Comparison of ENCODE assay signal across 8 mouse cellular contexts in genomic region chr12:109437559-109438350, GRCm38 (mm10). TPM values are rescaled to one million over a fixed set of nuclear protein-coding genes. Genes with fewer than 3 reads are reported as not detected.
DNase-seq lines count a peak whose midpoint lies in the region; ATAC-seq lines count a peak whose summit lies in the region.

No protein-coding gene starts in this region.

- peak; percentile 69 for ATAC-seq in common myeloid progenitor, adult 5-6 weeks (replicated peaks; ENCODE audit: low read depth, poor library complexity, severe bottlenecking)
- peak; percentile 89 for ATAC-seq in inflammation-experienced regulatory T-cells, adult 6 months
- ATAC-seq in limb, embryonic 11.5 days (ENCODE audit: insufficient number of reproducible peaks, low FRiP score, low TSS enrichment, low read depth), result peak; percentile 44; the same call in 1 of the 2 replicates
- ATAC-seq in midbrain, embryonic 12.5 days (ENCODE audit: low FRiP score, low read depth), result peak; percentile 45; the same call in 1 of the 2 replicates
- no peak for ATAC-seq in erythroid progenitor cell, adult 5-6 weeks (replicated peaks; ENCODE audit: low FRiP score, poor library complexity, severe bottlenecking)

- DNase-seq in adrenal gland, adult (ENCODE audit: inconsistent age in 2 of 2, low spot score in 1 of 2), result peak; percentile 89 to 96
- peak; percentile 73 for DNase-seq in gastrocnemius, postnatal 25 days
- peak; percentile 93 for DNase-seq in limb, embryonic 11.5 days (ENCODE audit: low spot score)
- DNase-seq in spleen, adult 12 weeks (ENCODE audit: low spot score), result peak; percentile 68

- no peaks in the 10 kb centered on the region for H3K27me3 ChIP-seq in limb, embryonic 11.5 days (ENCODE audit: control insufficient read depth, insufficient read depth, low read length)
- H3K27me3 ChIP-seq in midbrain, embryonic 12.5 days, result peaks cover 81% of the 10 kb centered on the region

- H3K27ac ChIP-seq in limb, embryonic 11.5 days (replicated peaks; ENCODE audit: low read depth, low read length), result no peak overlapping the region
- no peak overlapping the region for H3K27ac ChIP-seq in midbrain, embryonic 12.5 days (replicated peaks)

- 0 out of 2 replicates have a peak overlapping the region, but pooled peaks have one; percentile 3 for H3K4me3 ChIP-seq in limb, embryonic 11.5 days (ENCODE audit: low read depth, low read length)
- H3K4me3 ChIP-seq in midbrain, embryonic 12.5 days, result no peak overlapping the region

- peak overlapping the region; percentile 34; the same call in 1 of the 2 replicates for H3K9ac ChIP-seq in limb, embryonic 11.5 days (ENCODE audit: low read length)
- no peak overlapping the region for H3K9ac ChIP-seq in midbrain, embryonic 12.5 days (replicated peaks)

- no peaks in the 10 kb centered on the region for H3K36me3 ChIP-seq in limb, embryonic 11.5 days (ENCODE audit: control insufficient read depth, insufficient read depth, low read length)
- no peaks in the 10 kb centered on the region for H3K36me3 ChIP-seq in midbrain, embryonic 12.5 days

- peak overlapping the region; percentile 31; the same call in 1 of the 2 replicates for H3K4me2 ChIP-seq in limb, embryonic 11.5 days (ENCODE audit: low read depth, severe bottlenecking)
- H3K4me2 ChIP-seq in midbrain, embryonic 12.5 days (replicated peaks), result peak overlapping the region; percentile 10; the same call in 1 of the 2 replicates

- H3K9me3 ChIP-seq in limb, embryonic 11.5 days (ENCODE audit: control insufficient read depth, low read length), result no peaks in the 10 kb centered on the region
- H3K9me3 ChIP-seq in midbrain, embryonic 12.5 days, result no peaks in the 10 kb centered on the region

- peaks cover 25% of the 10 kb centered on the region for H3K4me1 ChIP-seq in limb, embryonic 11.5 days (ENCODE audit: control insufficient read depth, insufficient read depth, low read length)
- peaks cover 57% of the 10 kb centered on the region for H3K4me1 ChIP-seq in midbrain, embryonic 12.5 days

- WGBS in limb, embryonic 11.5 days, result 8% methylated on average over 25 of the region's 25 CpGs
- WGBS in midbrain, embryonic 12.5 days, result 10% methylated on average over 25 of the region's 25 CpGs

RNA-seq across cellular contexts. Expression of gene Dlk1, which starts 14.9 kb away (rescaled TPM):
- not detected in 2 replicates for total RNA-seq in common myeloid progenitor, adult 5-6 weeks (2017)
- total RNA-seq in gastrocnemius, postnatal 25 days (2021), result 10 to 100 TPM in 1 of 2 experiments, 1 to 10 TPM in 1; 9.4 to 12.8 TPM
- polyA plus RNA-seq in inflammation-experienced regulatory T-cells, adult 6 months (2017; shearing (Covaris generic)), result not detected
- 95.6 and 121 TPM in 2 replicates for polyA plus RNA-seq in limb, embryonic 11.5 days (2014; fragmentation: Nextera tagmentation; extraction: Ambion mirVana)
- polyA plus RNA-seq in midbrain, embryonic 12.5 days (2016; fragmentation: Nextera tagmentation; extraction: Ambion mirVana), result 87.5 and 95.9 TPM in 2 replicates
- not detected in 2 replicates for total RNA-seq in erythroid progenitor cell, adult 5-6 weeks (2015; ENCODE audit: low replicate concordance)
- not detected in 2 replicates for total RNA-seq in erythroid progenitor cell, adult 5-6 weeks (2017; ENCODE audit: low replicate concordance)

Comparison
In these comparisons a context has a peak if more than half of its experiments do, and no peak if none do; other contexts are left out.
1. RNA of gene Dlk1, which starts 14.9 kb away (total RNA-seq): 9.4 to 12.8 TPM in gastrocnemius, postnatal 25 days; not detected in common myeloid progenitor, adult 5-6 weeks and not detected in erythroid progenitor cell, adult 5-6 weeks; every median in the first group is over 10 times any median in the second.
2. Peak in every context shown above with its lines, with median percentiles within 50 percentile points of each other: DNase-seq.